Mouse (Mus musculus) limb, embryonic 10.5 days (tissue): ENCODE measurements at regions not wholly inside any gene's neighbourhood (a gene's known extent, or its start where the extent isn't known, plus 50 kb on each side); places are given as distances from the start of the nearest gene placed in this dataset.

Experiments
- DNase-seq: peaks from one replicate; pipeline ENCODE4 v3.0.0-alpha.2; 2017; ENCODE audit warnings: low spot score
- H3K27ac ChIP-seq: fragments of 300-500 bp; sonication (generic); 2 replicates; pipeline ENCODE4 v1.5.1; 2016; ENCODE audit warnings: mild to moderate bottlenecking
- H3K27me3 ChIP-seq: fragments of 300-500 bp; sonication (generic); 2 replicates; pipeline ENCODE4 v1.6.1; 2016; ENCODE audit warnings: low read depth, mild to moderate bottlenecking; ENCODE audit not compliant: poor library complexity, severe bottlenecking
- H3K36me3 ChIP-seq: fragments of 300-500 bp; sonication (generic); 2 replicates; pipeline ENCODE4 v1.6.1; 2016; ENCODE audit warnings: mild to moderate bottlenecking, moderate library complexity
- H3K4me1 ChIP-seq: fragments of 300-500 bp; sonication (generic); 2 replicates; pipeline ENCODE4 v1.6.1; 2016
- H3K4me3 ChIP-seq: fragments of 300-500 bp; sonication (generic); 2 replicates; pipeline ENCODE4 v1.5.1; 2016; ENCODE audit warnings: mild to moderate bottlenecking, moderate library complexity
- H3K9me3 ChIP-seq: fragments of 300-500 bp; sonication (generic); replicated peaks from 2 replicates; pipeline ENCODE4 v1.6.1; 2016; ENCODE audit warnings: mild to moderate bottlenecking
- WGBS: fragments of 180-500 bp; shearing (Covaris S2); methylation state at CpG from one replicate; pipeline ENCODE4 v1.1.7; 2016; 5-methylcytosine and 5-hydroxymethylcytosine counted together

- Histone ChIP-seq H3K9me3 (no peaks in the 10 kb centered on the region), H3K27me3 (no peaks in the 10 kb centered on the region), H3K27ac (no peak overlapping the region), H3K4me1 (no peaks in the 10 kb centered on the region), H3K36me3 (no peaks in the 10 kb centered on the region), H3K4me3 (no peak overlapping the region)
- WGBS, result 88% methylated on average over 7 of the region's 7 CpGs
- no peak for DNase-seq
Observed at GRCm38 (mm10) chr1:71821099-71821498, 168.1 kb upstream of the Fn1 start.

- no peaks in the 10 kb centered on the region for H3K36me3 ChIP-seq
- no peak for DNase-seq
- H3K9me3 ChIP-seq, result no peaks in the 10 kb centered on the region
- H3K27ac ChIP-seq, result no peak overlapping the region
- H3K4me1 ChIP-seq, result no peaks in the 10 kb centered on the region
- 93% methylated on average over 9 of the region's 9 CpGs for WGBS
- no peaks in the 10 kb centered on the region for H3K27me3 ChIP-seq
- H3K4me3 ChIP-seq, result no peak overlapping the region
Observed at GRCm38 (mm10) chr1:71816306-71816705, 163.3 kb upstream of the Fn1 start.

GRCm38 (mm10) chr1:71814141-71814540 lies 161.1 kb upstream of the Fn1 start:
- no peaks in the 10 kb centered on the region for H3K9me3 ChIP-seq
- H3K36me3 ChIP-seq, result no peaks in the 10 kb centered on the region
- no peak overlapping the region for H3K27ac ChIP-seq
- no peak for DNase-seq
- no peak overlapping the region for H3K4me3 ChIP-seq
- H3K4me1 ChIP-seq, result no peaks in the 10 kb centered on the region
- no peaks in the 10 kb centered on the region for H3K27me3 ChIP-seq
- 86% methylated on average over 4 of the region's 4 CpGs for WGBS

- no peaks in the 10 kb centered on the region for H3K27me3 ChIP-seq
- no peaks in the 10 kb centered on the region for H3K36me3 ChIP-seq
- no peaks in the 10 kb centered on the region for H3K4me1 ChIP-seq
- H3K9me3 ChIP-seq, result no peaks in the 10 kb centered on the region
- DNase-seq, result no peak
- WGBS, result 94% methylated on average over 11 of the region's 11 CpGs
- H3K4me3 ChIP-seq, result no peak overlapping the region
- no peak overlapping the region for H3K27ac ChIP-seq
Observed at GRCm38 (mm10) chr1:71812171-71812695, 159.2 kb upstream of the Fn1 start.

GRCm38 (mm10) chr1:71811196-71811788 lies 158.3 kb upstream of the Fn1 start:
- Histone ChIP-seq H3K27ac (no peak overlapping the region), H3K27me3 (no peaks in the 10 kb centered on the region), H3K9me3 (no peaks in the 10 kb centered on the region), H3K36me3 (no peaks in the 10 kb centered on the region), H3K4me1 (peaks cover 4% of the 10 kb centered on the region), H3K4me3 (no peak overlapping the region)
- no peak for DNase-seq
- 92% methylated on average over 11 of the region's 11 CpGs for WGBS

GRCm38 (mm10) chr1:71808005-71808404 lies 155.0 kb upstream of the Fn1 start:
- no peak overlapping the region for H3K27ac ChIP-seq
- no peak overlapping the region for H3K4me3 ChIP-seq
- DNase-seq, result no peak
- peaks cover 4% of the 10 kb centered on the region for H3K4me1 ChIP-seq
- H3K9me3 ChIP-seq, result no peaks in the 10 kb centered on the region
- no peaks in the 10 kb centered on the region for H3K36me3 ChIP-seq
- H3K27me3 ChIP-seq, result no peaks in the 10 kb centered on the region
- WGBS, result 89% methylated on average over 1 of the region's 1 CpGs

GRCm38 (mm10) chr1:71807586-71807985 lies 154.6 kb upstream of the Fn1 start:
- Histone ChIP-seq H3K9me3 (no peaks in the 10 kb centered on the region), H3K36me3 (no peaks in the 10 kb centered on the region), H3K27ac (no peak overlapping the region), H3K4me1 (peaks cover 4% of the 10 kb centered on the region), H3K27me3 (no peaks in the 10 kb centered on the region), H3K4me3 (no peak overlapping the region)
- DNase-seq, result no peak
- 75% methylated on average over 4 of the region's 4 CpGs for WGBS

- Histone ChIP-seq H3K4me3 (no peak overlapping the region), H3K36me3 (no peaks in the 10 kb centered on the region), H3K27me3 (no peaks in the 10 kb centered on the region), H3K9me3 (no peaks in the 10 kb centered on the region), H3K4me1 (peaks cover 9% of the 10 kb centered on the region; the same call in 1 of the 2 replicates), H3K27ac (no peak overlapping the region)
- no peak for DNase-seq
- WGBS, result 85% methylated on average over 9 of the region's 9 CpGs
Observed at GRCm38 (mm10) chr1:71801283-71802066, 148.5 kb upstream of the Fn1 start.

GRCm38 (mm10) chr1:71800581-71800980 lies 147.6 kb upstream of the Fn1 start:
- Histone ChIP-seq H3K27ac (no peak overlapping the region), H3K36me3 (no peaks in the 10 kb centered on the region), H3K27me3 (no peaks in the 10 kb centered on the region), H3K4me3 (no peak overlapping the region), H3K4me1 (peaks cover 9% of the 10 kb centered on the region; the same call in 1 of the 2 replicates), H3K9me3 (no peaks in the 10 kb centered on the region)
- 83% methylated on average over 2 of the region's 2 CpGs for WGBS
- DNase-seq, result no peak

GRCm38 (mm10) chr1:71798636-71799035 lies 145.6 kb upstream of the Fn1 start:
- Histone ChIP-seq H3K27me3 (no peaks in the 10 kb centered on the region), H3K27ac (no peak overlapping the region), H3K4me1 (peaks cover 9% of the 10 kb centered on the region; the same call in 1 of the 2 replicates), H3K9me3 (no peaks in the 10 kb centered on the region), H3K4me3 (no peak overlapping the region), H3K36me3 (no peaks in the 10 kb centered on the region)
- 82% methylated on average over 9 of the region's 9 CpGs for WGBS
- no peak for DNase-seq

GRCm38 (mm10) chr1:71788408-71788807 lies 135.4 kb upstream of the Fn1 start:
- 56% methylated on average over 1 of the region's 1 CpGs for WGBS
- Histone ChIP-seq H3K9me3 (no peaks in the 10 kb centered on the region), H3K27ac (no peak overlapping the region), H3K27me3 (no peaks in the 10 kb centered on the region), H3K4me3 (no peak overlapping the region), H3K36me3 (no peaks in the 10 kb centered on the region), H3K4me1 (no peaks in the 10 kb centered on the region)
- no peak for DNase-seq

- Histone ChIP-seq H3K36me3 (no peaks in the 10 kb centered on the region), H3K27me3 (no peaks in the 10 kb centered on the region), H3K4me3 (no peak overlapping the region), H3K27ac (no peak overlapping the region), H3K4me1 (no peaks in the 10 kb centered on the region), H3K9me3 (no peaks in the 10 kb centered on the region)
- WGBS, result 89% methylated on average over 2 of the region's 2 CpGs
- DNase-seq, result no peak
Observed at GRCm38 (mm10) chr1:71784880-71785279, 131.9 kb upstream of the Fn1 start.

- 90% methylated on average over 8 of the region's 8 CpGs for WGBS
- Histone ChIP-seq H3K9me3 (no peaks in the 10 kb centered on the region), H3K4me3 (no peak overlapping the region), H3K36me3 (no peaks in the 10 kb centered on the region), H3K27me3 (no peaks in the 10 kb centered on the region), H3K27ac (no peak overlapping the region), H3K4me1 (0 out of 2 replicates have a peak, but pooled peaks cover 5% of the 10 kb centered on the region)
- DNase-seq, result no peak
Observed at GRCm38 (mm10) chr1:71778292-71778691, 125.3 kb upstream of the Fn1 start.
